Mouse (Mus musculus): ENCODE measurements around the gene Blvrb. TPM values are rescaled to one million over a fixed set of nuclear protein-coding genes. Genes with fewer than 3 reads are reported as not detected.
A peak's percentile ranks its signal among the peaks of the same experiment; 100 is the strongest.
"Not testable (repeated sequence)": the region's sequence is repeated elsewhere in the genome, so short reads cannot be mapped to it uniquely, and the experiment has no call there.

Blvrb gene
- total and polyA plus RNA-seq, 3 experiments = 210 to 245 TPM; not detected in 1

DNA sequence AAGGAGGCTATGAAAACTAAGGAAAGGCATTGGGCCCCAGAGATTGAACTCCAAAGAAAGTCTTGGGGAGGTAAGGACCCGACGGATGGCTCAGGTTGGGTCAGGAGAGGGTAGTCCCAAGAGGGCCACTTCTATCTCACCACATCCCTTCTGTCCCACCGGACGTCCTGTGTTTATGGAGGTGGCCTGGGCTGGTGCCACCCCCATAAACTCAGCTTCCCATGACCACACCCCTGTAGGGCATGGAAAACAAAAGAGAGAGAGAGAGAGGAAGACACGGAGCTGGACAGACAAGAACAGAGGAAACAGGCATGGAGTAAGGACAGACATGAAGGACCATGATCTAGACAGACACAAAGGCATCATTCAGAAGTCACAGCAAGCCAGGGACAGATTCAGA, 45.7 kb downstream of the Blvrb start:
- no peak overlapping the region for H3K9ac ChIP-seq (ENCODE audit: control insufficient read depth, low read depth, low read length, poor library complexity, severe bottlenecking)
- no peaks in the 10 kb centered on the region for H3K27me3 ChIP-seq (ENCODE audit: control insufficient read depth in 1 of 2, insufficient read depth in 2 of 2, low read length in 2 of 2)
- peaks cover 8 to 16% of the 10 kb centered on the region in 2 experiments for H3K4me1 ChIP-seq (ENCODE audit: control insufficient read depth in 1 of 2, insufficient read depth in 2 of 2, low read length in 2 of 2)
- no peaks in the 10 kb centered on the region for H3K9me3 ChIP-seq (replicated peaks; ENCODE audit: insufficient read depth, low read length)
- no peak overlapping the region for H3K4me3 ChIP-seq (ENCODE audit: control insufficient read depth in 1 of 2, insufficient read depth in 1 of 2, low read depth in 2 of 2, low read length in 2 of 2)
- H3K36me3 ChIP-seq (ENCODE audit: control insufficient read depth in 1 of 2, insufficient read depth in 2 of 2, low read length in 2 of 2) = peaks cover 0 to 15% of the 10 kb centered on the region in 2 experiments; a peak in 2 of 4 replicates
- H3K79me2 ChIP-seq (ENCODE audit: control insufficient read depth, insufficient read depth, low read length, poor library complexity) = peaks cover 6% of the 10 kb centered on the region
- TF ChIP-seq ZMIZ1 (IDR thresholded peaks at IDR 0.05; ENCODE audit: low read depth, low read length) (no peak), POLR2AphosphoS2 (IDR thresholded peaks at IDR 0.05; ENCODE audit: low read length) (no peak), MXI1 (IDR thresholded peaks at IDR 0.05; ENCODE audit: low read depth, low read length) (no peak), MYB (IDR thresholded peaks at IDR 0.05; ENCODE audit: low read depth, low read length) (no peak), HCFC1 (IDR thresholded peaks at IDR 0.05; ENCODE audit: low read depth, low read length) (no peak), MYC (IDR thresholded peaks at IDR 0.05; ENCODE audit: low read depth, low read length) (no peak), ZKSCAN1 (IDR thresholded peaks at IDR 0.05; ENCODE audit: low read depth, low read length) (no peak), NRF1 (IDR thresholded peaks at IDR 0.05; ENCODE audit: insufficient read depth, low read depth, low read length, poor library complexity, severe bottlenecking) (no peak)
- DNase-seq (ENCODE audit: low read depth, low spot score) = no peak
- no peak overlapping the region for H3K27ac ChIP-seq (ENCODE audit: control insufficient read depth, low read depth, low read length)

DNA sequence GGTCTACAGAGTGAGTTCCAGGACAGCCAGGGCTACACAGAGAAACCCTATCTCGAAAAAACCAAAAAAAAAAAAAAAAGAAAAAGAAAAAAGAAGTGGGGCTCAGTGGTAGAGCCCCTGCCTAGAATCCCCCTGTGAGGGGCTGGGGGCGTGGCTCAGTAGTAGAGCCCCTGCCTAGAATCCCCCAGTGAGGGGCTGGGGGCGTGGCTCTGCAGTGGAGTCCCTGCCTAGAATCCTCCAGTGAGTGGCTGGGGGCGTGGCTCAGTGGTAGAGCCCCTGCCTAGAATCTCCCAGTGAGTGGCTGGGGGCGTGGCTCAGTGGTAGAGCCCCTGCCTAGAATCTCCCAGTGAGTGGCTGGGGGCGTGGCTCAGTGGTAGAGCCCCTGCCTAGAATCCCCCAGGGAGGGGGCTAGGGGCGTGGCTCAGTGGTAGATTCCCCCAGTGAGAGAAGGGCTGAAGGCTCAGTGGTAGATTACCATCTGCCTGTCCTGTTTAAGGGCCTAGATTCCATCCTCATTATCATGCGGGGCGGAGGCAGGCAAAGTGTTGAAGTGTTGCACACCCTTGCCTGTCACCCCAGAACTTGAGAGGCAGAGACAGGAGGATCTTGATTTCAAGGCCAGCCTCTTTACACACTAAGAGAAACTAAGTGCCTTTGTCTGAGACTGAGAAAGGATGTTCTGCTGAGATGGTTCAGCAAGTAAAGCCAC, 47.0 kb downstream of the Blvrb start:
- H3K9me3 ChIP-seq (replicated peaks; ENCODE audit: insufficient read depth, low read length); H3K27me3 ChIP-seq (ENCODE audit: control insufficient read depth in 1 of 2, insufficient read depth in 2 of 2, low read length in 2 of 2); H3K79me2 ChIP-seq (ENCODE audit: control insufficient read depth, insufficient read depth, low read length, poor library complexity); H3K4me3 ChIP-seq (ENCODE audit: control insufficient read depth in 1 of 2, insufficient read depth in 1 of 2, low read depth in 2 of 2, low read length in 2 of 2); H3K27ac ChIP-seq (ENCODE audit: control insufficient read depth, low read depth, low read length); H3K9ac ChIP-seq (ENCODE audit: control insufficient read depth, low read depth, low read length, poor library complexity, severe bottlenecking): not testable (repeated sequence)
- peaks cover 8 to 14% of the 10 kb centered on the region in 2 experiments for H3K4me1 ChIP-seq (ENCODE audit: control insufficient read depth in 1 of 2, insufficient read depth in 2 of 2, low read length in 2 of 2)
- DNase-seq (ENCODE audit: low read depth, low spot score) = peak; percentile 29
- H3K36me3 ChIP-seq (ENCODE audit: control insufficient read depth in 1 of 2, insufficient read depth in 2 of 2, low read length in 2 of 2) = peaks cover 0 to 11% of the 10 kb centered on the region in 2 experiments; a peak in 2 of 4 replicates

DNA sequence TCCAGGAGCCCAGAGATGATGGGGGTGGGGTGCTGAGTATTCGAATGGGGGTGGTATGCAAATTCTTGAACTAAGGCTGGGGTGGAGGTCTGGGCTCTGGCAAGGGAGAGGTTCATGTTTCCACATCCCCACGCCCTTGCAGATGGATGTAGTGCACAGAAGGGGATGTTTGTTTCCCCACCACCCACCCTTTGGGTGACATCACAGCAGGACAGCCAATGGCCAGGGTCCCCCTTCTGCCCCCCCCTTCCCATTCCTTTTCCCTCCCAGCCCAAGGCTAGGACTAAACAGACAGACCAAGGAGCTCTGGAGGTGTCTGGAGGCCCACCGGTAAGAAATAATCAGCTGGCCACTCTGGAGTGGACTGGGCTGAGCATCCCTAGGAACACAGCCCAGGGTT, 51.3 kb downstream of the Blvrb start, which contains the start of gene Prx:
Prx (plus strand) TSS at position 289 of the 400 bp plus-strand sequence.
- no peaks in the 10 kb centered on the region for H3K9me3 ChIP-seq (replicated peaks; ENCODE audit: insufficient read depth, low read length)
- H3K4me1 ChIP-seq (ENCODE audit: control insufficient read depth in 1 of 2, insufficient read depth in 2 of 2, low read length in 2 of 2) = no peaks in the 10 kb centered on the region
- TF ChIP-seq USF1 (IDR thresholded peaks at IDR 0.05; ENCODE audit: low read depth, low read length) (no peak), ELF1 (IDR thresholded peaks at IDR 0.05; ENCODE audit: low read depth, low read length) (no peak), RCOR1 (IDR thresholded peaks at IDR 0.05; ENCODE audit: low read depth, low read length) (no peak), SIN3A (IDR thresholded peaks at IDR 0.05; ENCODE audit: low read length) (no peak), E2F4 (IDR thresholded peaks at IDR 0.05; ENCODE audit: borderline replicate concordance, low read depth, low read length) (no peak), SMC3 (IDR thresholded peaks at IDR 0.05; ENCODE audit: low read depth, low read length) (no peak), MAX (IDR thresholded peaks at IDR 0.05; ENCODE audit: low read length) (no peak), UBTF (IDR thresholded peaks at IDR 0.05; ENCODE audit: borderline replicate concordance, insufficient read depth, low read depth, low read length) (no peak), ZNF384 (IDR thresholded peaks at IDR 0.05; ENCODE audit: low read depth, low read length) (no peak), CHD1 (IDR thresholded peaks at IDR 0.05; ENCODE audit: low read depth, low read length) (no peak), TAL1 (IDR thresholded peaks at IDR 0.05; ENCODE audit: low read length) (no peak), MXI1 (IDR thresholded peaks at IDR 0.05; ENCODE audit: low read depth, low read length) (no peak), EP300 (IDR thresholded peaks at IDR 0.05; ENCODE audit: low read depth in 1 of 2, low read length in 2 of 2) (no peak), NRF1 (IDR thresholded peaks at IDR 0.05; ENCODE audit: insufficient read depth, low read depth, low read length, poor library complexity, severe bottlenecking) (no peak), ETS1 (IDR thresholded peaks at IDR 0.05; ENCODE audit: low read depth, low read length) (no peak), BHLHE40 (IDR thresholded peaks at IDR 0.05; ENCODE audit: borderline replicate concordance, low read depth, low read length) (no peak), MAZ (IDR thresholded peaks at IDR 0.05; ENCODE audit: low read depth, low read length) (no peak)
- no peak for DNase-seq (ENCODE audit: low read depth, low spot score)
- no peak within 1 kb of the TSS for H3K4me3 ChIP-seq (ENCODE audit: control insufficient read depth in 1 of 2, insufficient read depth in 1 of 2, low read depth in 2 of 2, low read length in 2 of 2)
- no peak within 1 kb of the TSS for H3K27ac ChIP-seq (ENCODE audit: control insufficient read depth, low read depth, low read length)
- no peaks in the 10 kb centered on the region for H3K36me3 ChIP-seq (ENCODE audit: control insufficient read depth in 1 of 2, insufficient read depth in 2 of 2, low read length in 2 of 2)
- H3K79me2 ChIP-seq (ENCODE audit: control insufficient read depth, insufficient read depth, low read length, poor library complexity) = no peaks in the 10 kb centered on the region
- no peak within 1 kb of the TSS for H3K9ac ChIP-seq (ENCODE audit: control insufficient read depth, low read depth, low read length, poor library complexity, severe bottlenecking)
- no peaks in the 10 kb centered on the region for H3K27me3 ChIP-seq (ENCODE audit: control insufficient read depth in 1 of 2, insufficient read depth in 2 of 2, low read length in 2 of 2)
